Mouse (Mus musculus) CD8-positive naive resting alpha-beta T cell, adult 2 months (primary cell): ENCODE data around the gene Slit3.

Experiments
- DNase-seq, 2 experiments: peaks; one replicate each; pipeline ENCODE4 v3.0.0; 2022; ENCODE audit warnings: low read depth in 2 of 2, low spot score in 2 of 2

The Slit3 gene

DNA sequence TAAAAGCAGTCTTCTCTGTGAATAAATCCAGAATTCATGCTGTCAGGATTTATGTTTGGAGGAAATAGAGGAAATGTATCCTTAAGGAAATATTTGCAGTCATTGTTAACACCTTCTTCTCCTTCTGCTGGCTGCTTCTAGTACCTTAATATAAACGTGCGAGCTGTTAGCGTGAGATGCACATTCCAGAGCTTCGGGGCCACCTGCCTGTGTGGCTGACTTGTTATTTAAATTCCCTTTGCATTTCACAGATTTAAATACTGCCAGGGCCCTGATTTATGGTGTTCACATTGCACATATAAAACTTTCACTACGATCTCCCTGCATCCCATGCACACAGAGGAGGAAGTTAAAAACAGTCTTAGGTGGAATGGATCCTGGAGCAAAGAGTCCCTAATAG, 221.5 kb downstream of the Slit3 start:
- no peak for DNase-seq

GRCm38 (mm10) chr11:35345696-35346480, 224.9 kb downstream of the Slit3 start:
- no peak for DNase-seq

DNA sequence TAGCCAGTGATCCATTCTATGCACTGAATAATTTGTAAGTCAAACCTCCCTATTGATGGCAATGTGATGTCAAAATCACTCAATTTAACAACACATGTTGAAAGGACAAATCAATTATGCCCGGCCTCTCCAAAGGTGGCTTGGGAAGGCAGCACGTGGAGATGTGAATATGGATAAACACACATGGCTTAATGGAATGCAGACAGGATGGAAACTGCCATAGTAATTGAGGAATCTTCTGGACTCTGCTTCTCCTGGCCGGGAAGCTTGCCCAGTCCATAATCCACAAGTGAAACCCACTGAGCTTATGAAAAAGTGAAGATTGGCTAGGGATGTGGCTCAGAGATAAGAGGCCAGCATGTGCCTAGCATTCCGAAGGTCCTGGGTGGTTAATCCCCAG, 227.1 kb downstream of the Slit3 start:
- no peak for DNase-seq

DNA sequence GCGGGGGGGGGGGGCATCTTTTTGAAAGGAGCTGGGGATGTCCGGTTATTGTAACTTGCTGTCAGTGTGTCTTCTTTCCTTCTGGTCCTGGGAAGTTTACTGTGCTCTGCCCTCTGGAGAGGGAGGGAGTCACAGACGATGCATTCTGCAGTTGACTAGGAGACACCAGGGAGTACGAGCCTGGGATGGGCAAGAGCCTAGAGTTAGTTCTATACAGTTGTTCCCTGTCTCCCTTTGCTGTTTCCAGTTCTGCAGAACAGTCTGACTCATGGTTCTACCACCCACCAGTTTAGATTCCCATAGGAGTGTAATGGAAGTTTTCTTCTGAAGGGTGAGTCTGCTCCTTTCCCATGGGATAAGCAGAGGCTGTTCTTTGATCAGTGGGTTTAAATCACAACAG, 229.9 kb downstream of the Slit3 start:
- no peak for DNase-seq

- no peak for DNase-seq
Observed at GRCm38 (mm10) chr11:35351376-35351775, 230.4 kb downstream of the Slit3 start.

DNA sequence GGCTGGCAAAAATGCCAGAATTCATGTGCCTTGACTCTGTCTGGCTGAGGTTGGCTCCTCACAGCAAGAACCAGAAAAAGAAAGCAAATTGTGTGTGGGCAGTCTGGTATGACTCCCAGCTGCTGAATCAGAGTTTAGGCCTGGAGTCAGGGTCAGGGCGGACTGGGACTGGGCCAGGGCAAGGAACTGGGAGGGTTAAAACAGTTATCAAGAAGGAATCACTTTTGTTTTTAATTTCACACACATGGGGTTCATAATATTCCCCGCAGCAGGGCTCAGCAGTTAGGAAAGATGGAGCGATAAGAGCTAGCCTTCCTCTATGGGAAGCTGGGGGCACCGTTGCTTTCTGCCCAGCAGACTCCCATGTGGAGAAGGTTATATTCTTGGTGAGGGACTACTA, 234.8 kb downstream of the Slit3 start:
- DNase-seq: no peak

- DNase-seq: no peak
Observed at GRCm38 (mm10) chr11:35361071-35361470, 240.0 kb downstream of the Slit3 start.

- DNase-seq: no peak
Observed at GRCm38 (mm10) chr11:35362975-35363374, 242.0 kb downstream of the Slit3 start.

DNA sequence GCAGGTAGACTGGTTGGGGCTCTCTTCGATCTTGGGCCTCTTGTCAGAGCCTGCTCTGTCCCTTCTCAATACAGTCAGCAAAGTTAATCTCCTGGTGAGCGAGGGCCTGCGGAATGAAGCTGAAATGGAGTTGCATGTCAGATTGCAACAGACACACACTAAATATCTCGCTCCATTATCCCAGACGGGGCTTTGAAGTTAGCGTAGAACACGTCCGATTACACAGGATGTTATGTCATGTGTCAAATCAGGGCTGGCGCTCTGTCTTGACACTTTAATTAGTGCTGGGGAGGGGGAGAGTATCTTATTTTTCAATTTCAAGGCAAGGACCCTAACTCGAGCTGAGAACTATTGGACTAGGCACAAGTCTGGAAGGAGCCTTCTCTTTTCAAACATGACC, 243.4 kb downstream of the Slit3 start:
- DNase-seq: no peak

GRCm38 (mm10) chr11:35365510-35365931, 244.5 kb downstream of the Slit3 start:
- no peak for DNase-seq

- DNase-seq: no peak
Observed at GRCm38 (mm10) chr11:35366611-35367010, 245.6 kb downstream of the Slit3 start.

DNA sequence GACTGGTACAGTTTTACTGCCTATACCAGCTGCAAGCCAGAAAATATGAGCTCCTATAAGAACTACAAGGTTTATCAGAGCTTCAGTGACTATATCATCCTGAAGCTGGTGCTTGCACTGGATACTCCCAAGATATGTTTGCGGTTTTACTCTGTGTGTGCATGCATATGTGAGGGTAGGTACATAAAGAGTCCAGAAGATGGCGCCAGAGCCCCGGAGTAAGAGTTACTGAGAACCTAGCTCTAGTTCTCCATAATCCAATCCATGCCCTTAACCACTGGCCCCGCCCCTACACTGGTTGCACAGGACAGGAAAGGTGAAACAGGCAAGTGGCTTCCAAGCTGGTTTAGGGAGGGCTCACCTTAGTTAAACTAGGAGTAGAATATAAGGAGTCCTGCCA, 246.2 kb downstream of the Slit3 start:
- DNase-seq: no peak

GRCm38 (mm10) chr11:35369964-35370363, 248.9 kb downstream of the Slit3 start:
- DNase-seq: no peak

- no peak for DNase-seq
Observed at GRCm38 (mm10) chr11:35370705-35371104, 249.7 kb downstream of the Slit3 start.

GRCm38 (mm10) chr11:35372410-35372809, 251.4 kb downstream of the Slit3 start:
- no peak for DNase-seq

- no peak for DNase-seq
Observed at GRCm38 (mm10) chr11:35375072-35375471, 254.0 kb downstream of the Slit3 start.

DNA sequence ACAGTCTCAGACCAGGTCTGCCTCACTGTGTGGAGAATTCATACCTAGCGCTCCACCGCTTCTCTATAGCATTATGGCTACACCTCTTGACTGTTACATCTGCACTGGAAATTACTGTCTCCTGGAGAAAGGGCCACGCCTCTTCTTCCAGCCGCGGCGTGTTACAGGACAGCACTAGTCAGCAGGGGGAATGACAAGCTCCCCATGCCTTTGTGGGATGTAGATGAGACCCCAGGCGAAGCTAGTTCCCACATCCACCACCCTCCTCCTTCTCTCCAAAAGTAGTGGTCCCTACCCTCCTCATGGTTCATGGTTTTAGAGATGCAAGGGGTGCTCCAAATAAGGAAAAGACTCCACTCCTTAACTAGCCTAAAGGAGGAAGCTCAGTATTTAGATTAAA, 257.8 kb downstream of the Slit3 start:
- no peak for DNase-seq

GRCm38 (mm10) chr11:35379407-35379806, 258.4 kb downstream of the Slit3 start:
- DNase-seq: no peak

- no peak for DNase-seq
Observed at GRCm38 (mm10) chr11:35380766-35381165, 259.7 kb downstream of the Slit3 start.

- no peak for DNase-seq
Observed at GRCm38 (mm10) chr11:35385444-35385843, 264.4 kb downstream of the Slit3 start.

DNA sequence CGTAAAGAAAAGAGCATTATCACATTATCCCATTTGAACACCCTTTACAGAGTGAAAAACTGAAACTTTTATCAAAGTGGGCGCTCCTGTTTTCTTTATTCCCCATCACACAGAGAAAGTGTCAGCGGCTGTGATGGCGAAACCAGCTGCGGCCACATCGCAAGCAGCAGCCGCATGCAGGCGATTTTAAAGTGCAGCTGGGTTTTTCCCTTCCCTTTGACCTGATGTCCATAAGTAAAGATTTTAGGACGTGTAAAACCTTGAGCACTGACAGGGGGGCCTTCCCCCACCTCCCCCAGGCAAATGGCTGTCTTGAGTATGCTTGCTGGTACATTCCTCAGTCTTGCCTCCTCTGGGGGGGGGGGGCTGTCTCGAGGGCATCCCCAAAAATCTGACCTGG, 266.8 kb downstream of the Slit3 start:
- no peak for DNase-seq

- DNase-seq: no peak
Observed at GRCm38 (mm10) chr11:35388471-35388870, 267.4 kb downstream of the Slit3 start.

DNA sequence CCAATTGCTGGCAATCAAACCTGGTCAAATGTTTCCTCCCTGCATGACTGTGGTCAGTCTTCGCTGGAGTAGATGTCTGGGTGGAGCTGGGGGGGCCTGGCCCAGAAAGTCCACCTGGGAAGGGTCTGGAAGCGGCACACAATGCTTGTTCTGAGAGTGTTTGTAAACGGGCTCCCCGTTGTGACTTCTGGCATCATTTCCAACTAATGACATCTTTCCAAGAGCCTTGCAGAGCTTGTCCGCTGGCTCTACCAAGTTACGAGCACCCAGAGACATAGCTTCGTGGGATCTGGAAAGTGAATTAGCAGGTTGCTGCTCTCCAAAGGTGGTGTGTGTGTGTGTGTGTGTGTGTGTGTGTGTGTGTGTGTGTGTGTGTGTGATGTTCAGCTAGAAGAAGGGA, 268.3 kb downstream of the Slit3 start:
- no peak for DNase-seq
